ENCODE assay signal across 8 mouse cellular contexts in the genomic region with DNA sequence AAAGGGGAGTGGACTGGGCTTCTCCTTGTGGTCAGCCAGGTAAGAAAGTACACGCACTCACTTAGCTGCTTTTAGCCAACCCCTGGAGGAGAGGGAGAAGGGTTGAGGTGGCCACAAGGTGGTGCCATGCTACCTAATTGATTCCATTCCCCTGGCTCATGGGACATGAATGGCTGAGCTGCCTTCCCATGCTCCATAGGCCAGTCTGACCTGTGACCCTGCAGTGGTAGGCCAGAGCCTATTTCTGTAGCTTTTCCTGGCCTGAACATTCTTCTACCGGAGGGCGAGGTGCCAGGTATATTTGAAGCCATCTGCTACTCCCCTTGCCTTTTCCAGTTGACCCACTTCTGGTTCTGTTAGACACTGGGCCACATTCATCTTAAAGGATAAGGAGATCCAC. TPM values are rescaled to one million over a fixed set of nuclear protein-coding genes. Genes with fewer than 3 reads are reported as not detected.
DNase-seq lines count a peak whose midpoint lies in the region; ATAC-seq and TF ChIP-seq lines count a peak whose summit lies in the region.

No protein-coding gene starts in this region.

- DNase-seq in adrenal gland, adult 8-10 months, result peak; percentile 37
- DNase-seq in mesoderm, embryonic 11.5 days (ENCODE audit: low read depth, low spot score), result peak; percentile 37
- no peak for DNase-seq in ovary, postnatal 36 days (ENCODE audit: low spot score)
- DNase-seq in ovary, postnatal 14 days (ENCODE audit: low spot score), result no peak

- ATAC-seq in heart, embryonic 16.5 days (replicated peaks; ENCODE audit: extremely low read depth, insufficient read depth, low FRiP score), result 0 out of 2 replicates have a peak, but pooled peaks have one; percentile 14
- ATAC-seq in heart, embryonic 11.5 days (replicated peaks; ENCODE audit: insufficient number of reproducible peaks, low FRiP score, low TSS enrichment), result no peak; the same call in 1 of the 2 replicates
- peak; percentile 63; the same call in 1 of the 2 replicates for ATAC-seq in kidney, embryonic 16.5 days (ENCODE audit: low FRiP score, low TSS enrichment)

- no peaks in the 10 kb centered on the region for H3K27me3 ChIP-seq in heart, embryonic 16.5 days (ENCODE audit: control insufficient read depth, insufficient read depth, low read length)
- H3K27me3 ChIP-seq in heart, embryonic 11.5 days (ENCODE audit: control insufficient read depth, insufficient read depth, low read length), result no peaks in the 10 kb centered on the region
- no peaks in the 10 kb centered on the region for H3K27me3 ChIP-seq in kidney, embryonic 16.5 days (ENCODE audit: insufficient read depth, low read length)

- no peak for TF ChIP-seq POLR2A in embryonic fibroblast, embryonic 13.5 days (IDR thresholded peaks at IDR 0.05; ENCODE audit: low read depth, low read length)

- TF ChIP-seq CTCF in embryonic fibroblast, embryonic 13.5 days (IDR thresholded peaks at IDR 0.05; ENCODE audit: borderline replicate concordance, insufficient read depth, low read length), result peak; percentile 48; the same call in 1 of the 2 replicates

- H3K27ac ChIP-seq in heart, embryonic 16.5 days (ENCODE audit: low read length), result no peak overlapping the region
- no peak overlapping the region for H3K27ac ChIP-seq in heart, embryonic 11.5 days (ENCODE audit: low read depth, low read length)
- no peak overlapping the region for H3K27ac ChIP-seq in embryonic fibroblast, embryonic 13.5 days (ENCODE audit: insufficient read depth, low read length)
- no peak overlapping the region for H3K27ac ChIP-seq in kidney, embryonic 16.5 days (ENCODE audit: low read length)

- peaks cover 65% of the 10 kb centered on the region for H3K36me3 ChIP-seq in heart, embryonic 16.5 days (ENCODE audit: control insufficient read depth, insufficient read depth)
- H3K36me3 ChIP-seq in heart, embryonic 11.5 days (ENCODE audit: control insufficient read depth, insufficient read depth, low read length), result peaks cover 43% of the 10 kb centered on the region
- H3K36me3 ChIP-seq in kidney, embryonic 16.5 days (ENCODE audit: insufficient read depth, low read length), result peaks cover 69% of the 10 kb centered on the region

- H3K4me1 ChIP-seq in heart, embryonic 16.5 days (ENCODE audit: control insufficient read depth, insufficient read depth, low read length), result no peaks in the 10 kb centered on the region
- no peaks in the 10 kb centered on the region for H3K4me1 ChIP-seq in heart, embryonic 11.5 days (ENCODE audit: control insufficient read depth, insufficient read depth, low read length)
- H3K4me1 ChIP-seq in embryonic fibroblast, embryonic 13.5 days (ENCODE audit: control insufficient read depth, insufficient read depth, low read length), result no peaks in the 10 kb centered on the region
- no peaks in the 10 kb centered on the region for H3K4me1 ChIP-seq in kidney, embryonic 16.5 days (ENCODE audit: insufficient read depth, low read length)

- WGBS in heart, embryonic 16.5 days, result 78% methylated on average over 3 of the region's 3 CpGs
- 81% methylated on average over 3 of the region's 3 CpGs for WGBS in heart, embryonic 11.5 days (ENCODE audit: insufficient replicate concordance)
- 75% methylated on average over 3 of the region's 3 CpGs for WGBS in kidney, embryonic 16.5 days

- H3K4me2 ChIP-seq in heart, embryonic 16.5 days (ENCODE audit: low read depth, low read length), result no peak overlapping the region
- H3K4me2 ChIP-seq in heart, embryonic 11.5 days, result no peak overlapping the region
- no peak overlapping the region for H3K4me2 ChIP-seq in kidney, embryonic 16.5 days (replicated peaks; ENCODE audit: low read depth, low read length)

- H3K9me3 ChIP-seq in heart, embryonic 16.5 days (replicated peaks; ENCODE audit: control insufficient read depth, low read length), result no peaks in the 10 kb centered on the region
- H3K9me3 ChIP-seq in heart, embryonic 11.5 days (replicated peaks; ENCODE audit: control insufficient read depth, low read length), result no peaks in the 10 kb centered on the region
- no peaks in the 10 kb centered on the region for H3K9me3 ChIP-seq in kidney, embryonic 16.5 days (ENCODE audit: low read length)

- H3K4me3 ChIP-seq in heart, embryonic 16.5 days (ENCODE audit: low read length), result no peak overlapping the region
- no peak overlapping the region for H3K4me3 ChIP-seq in heart, embryonic 11.5 days (ENCODE audit: low read depth, low read length)
- no peak overlapping the region for H3K4me3 ChIP-seq in embryonic fibroblast, embryonic 13.5 days (ENCODE audit: insufficient read depth, low read length)
- H3K4me3 ChIP-seq in kidney, embryonic 16.5 days (ENCODE audit: low read length), result no peak overlapping the region

- H3K9ac ChIP-seq in heart, embryonic 16.5 days (ENCODE audit: low read length), result no peak overlapping the region
- no peak overlapping the region for H3K9ac ChIP-seq in heart, embryonic 11.5 days (ENCODE audit: low read depth, low read length)
- no peak overlapping the region for H3K9ac ChIP-seq in kidney, embryonic 16.5 days (replicated peaks; ENCODE audit: low read length)

RNA-seq across cellular contexts. Expression of a gene that starts 7.4 kb away (rescaled TPM):
- 18.3 and 18.9 TPM in 2 replicates for polyA plus RNA-seq in heart, embryonic 16.5 days (2015; fragmentation: Nextera tagmentation; extraction: Ambion mirVana)
- 32.2 and 34.8 TPM in 2 replicates for polyA plus RNA-seq in heart, embryonic 11.5 days (2014; fragmentation: Nextera tagmentation; extraction: Ambion mirVana)
- total RNA-seq in adrenal gland, adult 8-10 months (2022), result 10 to 100 TPM; 34.1 to 55.2 (median 45.5) TPM
- polyA plus RNA-seq in embryonic fibroblast, embryonic 13.5 days (2011; ENCODE audit: insufficient read length, low read depth, missing spikeins), result 51.4 and 57.3 TPM in 2 replicates
- 20.6 and 31.7 TPM in 2 replicates for polyA plus RNA-seq in kidney, embryonic 16.5 days (2015; fragmentation: Nextera tagmentation; extraction: Ambion mirVana)

RNA-seq across cellular contexts. Expression of a gene that starts 10.7 kb away (rescaled TPM):
- 80.6 and 80.9 TPM in 2 replicates for polyA plus RNA-seq in heart, embryonic 16.5 days (2015; fragmentation: Nextera tagmentation; extraction: Ambion mirVana)
- polyA plus RNA-seq in heart, embryonic 11.5 days (2014; fragmentation: Nextera tagmentation; extraction: Ambion mirVana), result 83.3 and 96.1 TPM in 2 replicates
- total RNA-seq in adrenal gland, adult 8-10 months (2022), result 10 to 100 TPM; 62.4 to 72.6 (median 66.0) TPM
- 53.8 and 61.5 TPM in 2 replicates for polyA plus RNA-seq in embryonic fibroblast, embryonic 13.5 days (2011; ENCODE audit: insufficient read length, low read depth, missing spikeins)
- polyA plus RNA-seq in kidney, embryonic 16.5 days (2015; fragmentation: Nextera tagmentation; extraction: Ambion mirVana), result 119 and 121 TPM in 2 replicates

RNA-seq across cellular contexts. Expression of a gene that starts 25.9 kb away (rescaled TPM):
- 444 and 463 TPM in 2 replicates for polyA plus RNA-seq in heart, embryonic 16.5 days (2015; fragmentation: Nextera tagmentation; extraction: Ambion mirVana)
- 490 and 502 TPM in 2 replicates for polyA plus RNA-seq in heart, embryonic 11.5 days (2014; fragmentation: Nextera tagmentation; extraction: Ambion mirVana)
- total RNA-seq in adrenal gland, adult 8-10 months (2022), result 100 to 1,000 TPM; 273 to 406 (median 325) TPM
- polyA plus RNA-seq in embryonic fibroblast, embryonic 13.5 days (2011; ENCODE audit: insufficient read length, low read depth, missing spikeins), result 448 and 450 TPM in 2 replicates
- 691 and 699 TPM in 2 replicates for polyA plus RNA-seq in kidney, embryonic 16.5 days (2015; fragmentation: Nextera tagmentation; extraction: Ambion mirVana)

RNA-seq across cellular contexts. Expression of a gene that starts 39.0 kb away (rescaled TPM):
- polyA plus RNA-seq in heart, embryonic 16.5 days (2015; fragmentation: Nextera tagmentation; extraction: Ambion mirVana), result 49.4 and 54.0 TPM in 2 replicates
- polyA plus RNA-seq in heart, embryonic 11.5 days (2014; fragmentation: Nextera tagmentation; extraction: Ambion mirVana), result 41.4 and 44.9 TPM in 2 replicates
- 100 to 1,000 TPM in 2 of 4 experiments, 10 to 100 TPM in 2; 80.8 to 118 (median 97.5) TPM for total RNA-seq in adrenal gland, adult 8-10 months (2022)
- polyA plus RNA-seq in embryonic fibroblast, embryonic 13.5 days (2011; ENCODE audit: insufficient read length, low read depth, missing spikeins), result 50.9 and 53.2 TPM in 2 replicates
- 64.8 and 75.2 TPM in 2 replicates for polyA plus RNA-seq in kidney, embryonic 16.5 days (2015; fragmentation: Nextera tagmentation; extraction: Ambion mirVana)

Comparison
In these comparisons a context has a peak if more than half of its experiments do, and no peak if none do; other contexts are left out.
1. DNase-seq: peak in adrenal gland, adult 8-10 months (single experiment) and mesoderm, embryonic 11.5 days (single experiment); none in ovary, postnatal 36 days (single experiment) and ovary, postnatal 14 days (single experiment).